8 mouse cellular contexts compared by ENCODE assay signal in the genomic region with DNA sequence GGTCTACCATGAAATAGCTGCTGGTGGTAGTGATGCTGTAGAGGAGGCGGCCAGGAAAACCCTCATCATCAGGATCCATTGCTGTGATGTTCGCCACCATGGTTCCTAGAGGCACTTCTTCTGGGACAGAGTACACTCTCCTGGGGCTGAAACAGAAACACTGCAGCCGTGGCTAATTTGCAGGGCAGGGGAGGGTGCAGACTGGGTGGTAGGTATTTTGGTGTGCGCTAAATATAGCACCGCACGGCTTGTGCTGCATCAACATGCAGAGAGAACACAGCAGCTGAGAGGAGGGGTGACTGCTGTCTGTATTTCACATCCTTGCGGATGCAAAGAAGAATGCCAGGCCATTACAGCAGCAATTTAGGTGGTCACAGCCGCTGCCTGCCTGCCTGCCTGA. TPM values are rescaled to one million over a fixed set of nuclear protein-coding genes. Genes with fewer than 3 reads are reported as not detected.
DNase-seq lines count a peak whose midpoint lies in the region; ATAC-seq and TF ChIP-seq lines count a peak whose summit lies in the region.
"Had no signal": no experiment of that assay in that cellular context is flagged by ENCODE, and none has a peak within 500 bp of the region (broad histone marks: within the 10 kb centered on the region; RNA-seq: fewer than 3 reads in every experiment).

No protein-coding gene starts in this region.

- peak; percentile 68 to 80 for DNase-seq in frontal cortex, postnatal 36 days (ENCODE audit: low spot score in 2 of 2)
- peak; percentile 42 for DNase-seq in hindbrain, embryonic 14.5 days (ENCODE audit: low spot score)
- peak; percentile 25 for DNase-seq in neural tube, embryonic 10.5 days (ENCODE audit: extremely low spot score, low spot score)
- DNase-seq in ovary, postnatal 10 days (ENCODE audit: low spot score), result no peak
- no peak for DNase-seq in kidney, adult 18-20 months

- peak overlapping the region; percentile 40 for H3K9ac ChIP-seq in hindbrain, embryonic 14.5 days

- no peak for TF ChIP-seq CTCF in cortical plate, adult 2 months (IDR thresholded peaks at IDR 0.05; ENCODE audit: extremely low read depth, insufficient read depth, low read length)

- no peak overlapping the region for H3K4me3 ChIP-seq in cortical plate, adult 2 months (ENCODE audit: insufficient read depth, low read length)
- no peak overlapping the region for H3K4me3 ChIP-seq in hindbrain, embryonic 14.5 days (replicated peaks; ENCODE audit: low read length)

- H3K4me1 ChIP-seq in cortical plate, adult 2 months (ENCODE audit: control insufficient read depth, insufficient read depth, low read length), result peaks cover 17% of the 10 kb centered on the region
- peaks cover 29% of the 10 kb centered on the region for H3K4me1 ChIP-seq in hindbrain, embryonic 14.5 days (replicated peaks; ENCODE audit: control insufficient read depth, insufficient read depth, low read length)

- no peak for TF ChIP-seq POLR2A in cortical plate, adult 2 months (IDR thresholded peaks at IDR 0.05; ENCODE audit: extremely low read depth, insufficient read depth, low read length)

- peak overlapping the region; percentile 34 for H3K27ac ChIP-seq in cortical plate, adult 2 months (ENCODE audit: insufficient read depth, low read length)
- H3K27ac ChIP-seq in hindbrain, embryonic 14.5 days, result peak overlapping the region; percentile 64; the same call in 1 of the 2 replicates
- H3K27ac ChIP-seq: kidney, postnatal 0 days had no signal

- H3K9me3 ChIP-seq in hindbrain, embryonic 14.5 days (ENCODE audit: control insufficient read depth, low read length), result no peaks in the 10 kb centered on the region

- H3K27me3 ChIP-seq in hindbrain, embryonic 14.5 days (ENCODE audit: control insufficient read depth, insufficient read depth, low read length), result no peaks in the 10 kb centered on the region

- no peaks in the 10 kb centered on the region for H3K36me3 ChIP-seq in hindbrain, embryonic 14.5 days (replicated peaks; ENCODE audit: control insufficient read depth, insufficient read depth)

- WGBS in hindbrain, embryonic 14.5 days, result 29% methylated on average over 8 of the region's 8 CpGs

- no peak overlapping the region for H3K4me2 ChIP-seq in hindbrain, embryonic 14.5 days (replicated peaks)

- peak; percentile 25; the same call in 1 of the 2 replicates for ATAC-seq in hindbrain, embryonic 14.5 days (ENCODE audit: low FRiP score)
- no peak for ATAC-seq in monocyte, adult 5-6 weeks (replicated peaks; ENCODE audit: insufficient number of reproducible peaks, low FRiP score, low TSS enrichment, poor library complexity, severe bottlenecking)

RNA-seq across cellular contexts. Expression of a gene that starts 31.0 kb away (rescaled TPM):
- polyA plus RNA-seq in cortical plate, adult 2 months (2012; rRNA removed), result 3.9 and 4.7 TPM in 2 replicates
- polyA plus RNA-seq in hindbrain, embryonic 14.5 days (2014; fragmentation: Nextera tagmentation; extraction: Ambion mirVana), result 0.32 and 0.61 TPM in 2 replicates
- total RNA-seq in monocyte, adult 5-6 weeks (2017), result 0.10 TPM in 1 of 3 replicates, not detected in the others
- polyA plus RNA-seq: kidney, postnatal 0 days had no signal

Comparison
In these comparisons a context has a peak if more than half of its experiments do, and no peak if none do; other contexts are left out.
1. DNase-seq: peak in frontal cortex, postnatal 36 days (2 of 2), hindbrain, embryonic 14.5 days (single experiment) and neural tube, embryonic 10.5 days (single experiment); none in ovary, postnatal 10 days (single experiment) and kidney, adult 18-20 months (single experiment).